17 mouse cellular contexts compared by ENCODE assay signal in the genomic region with DNA sequence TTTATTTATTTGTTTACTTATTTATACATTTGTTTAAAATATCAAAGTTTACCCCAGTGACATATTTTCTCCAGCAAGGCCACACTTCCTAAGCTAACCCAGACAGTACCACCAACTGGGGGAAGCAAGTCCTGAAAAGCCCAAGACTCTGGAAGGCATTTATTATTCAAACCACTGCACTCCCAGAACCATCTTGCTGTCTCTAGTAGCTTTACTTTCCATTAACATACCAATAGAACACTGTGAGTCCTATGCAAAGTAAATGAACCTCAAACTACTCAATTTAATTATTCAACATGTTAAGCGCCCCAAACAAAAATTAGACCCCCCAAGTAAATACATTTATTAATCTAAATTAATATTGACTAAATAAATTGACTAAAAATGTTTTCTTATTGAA. TPM values are rescaled to one million over a fixed set of nuclear protein-coding genes. Genes with fewer than 3 reads are reported as not detected.
"Had no signal": no experiment of that assay in that cellular context is flagged by ENCODE, and none has a peak within 500 bp of the region (broad histone marks: within the 10 kb centered on the region; RNA-seq: fewer than 3 reads in every experiment).

No protein-coding gene starts in this region.

- DNase-seq: cerebellum, postnatal 10 days; cerebellum, postnatal 14 days; cerebellum, postnatal 25 days; cerebellum, postnatal 36 days; embryo, embryonic 11 days; forebrain, postnatal 0 days; gastrocnemius, adult 2 months; gastrocnemius, postnatal 10 days; gastrocnemius, postnatal 14 days; gastrocnemius, postnatal 25 days; gastrocnemius, postnatal 36 days; heart, adult 18-20 months; heart, adult 2 months had no signal

RNA-seq across cellular contexts. Expression of a gene that starts 11.9 kb away (rescaled TPM):
- total RNA-seq: common myeloid progenitor, adult 5-6 weeks; gastrocnemius, adult 18-20 months; gastrocnemius, adult 8-10 months; gastrocnemius, postnatal 36 days; granulocyte monocyte progenitor cell, adult 5-6 weeks had no signal

RNA-seq across cellular contexts. Expression of a gene that starts 39.3 kb away (rescaled TPM):
- total RNA-seq: common myeloid progenitor, adult 5-6 weeks; gastrocnemius, postnatal 36 days; granulocyte monocyte progenitor cell, adult 5-6 weeks had no signal
